Mouse (Mus musculus) mature B cell (primary cell): ENCODE measurements around the gene C87436.
"Not testable (repeated sequence)": the region's sequence is repeated elsewhere in the genome, so short reads cannot be mapped to it uniquely, and the experiment has no call there.

Experiments
- in situ Hi-C: fragments of 300-500 bp; cut with MboI; formaldehyde crosslinking; loops from 2 replicates; pipeline ENCODE4 v1.14.3; 2019

The C87436 gene

DNA sequence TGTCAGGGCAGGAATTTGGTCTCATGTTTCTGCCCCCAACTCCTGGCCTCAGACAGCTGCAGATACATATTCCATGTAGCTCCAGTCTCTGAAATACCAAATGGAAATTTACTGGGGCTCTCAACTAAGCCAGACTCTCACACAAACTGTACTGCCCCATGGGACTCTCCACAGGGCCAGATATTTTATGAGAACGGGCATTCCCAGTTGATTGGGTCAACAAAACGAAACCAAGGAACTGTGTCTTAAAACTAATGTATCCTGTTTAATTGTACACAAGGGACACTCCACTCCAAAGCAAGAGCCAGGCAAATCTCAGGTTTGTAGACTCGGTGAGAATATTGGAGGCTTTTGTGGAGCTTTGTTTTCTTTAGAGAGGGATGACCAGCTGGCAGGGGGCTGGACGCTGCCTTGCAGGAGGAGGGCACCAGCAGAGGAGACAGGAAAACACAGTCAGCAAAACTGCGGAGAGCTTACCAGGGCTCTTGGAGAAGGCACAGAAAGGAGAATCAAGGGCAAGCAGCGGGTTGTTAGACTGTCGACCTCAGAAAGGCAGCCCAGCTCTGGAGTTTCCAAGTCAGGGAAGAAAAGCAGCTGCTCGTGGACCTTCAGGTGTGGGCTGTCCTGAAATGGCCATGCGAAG, 42.1 kb downstream of the C87436 start:
- in situ Hi-C loops = no loop called here

DNA sequence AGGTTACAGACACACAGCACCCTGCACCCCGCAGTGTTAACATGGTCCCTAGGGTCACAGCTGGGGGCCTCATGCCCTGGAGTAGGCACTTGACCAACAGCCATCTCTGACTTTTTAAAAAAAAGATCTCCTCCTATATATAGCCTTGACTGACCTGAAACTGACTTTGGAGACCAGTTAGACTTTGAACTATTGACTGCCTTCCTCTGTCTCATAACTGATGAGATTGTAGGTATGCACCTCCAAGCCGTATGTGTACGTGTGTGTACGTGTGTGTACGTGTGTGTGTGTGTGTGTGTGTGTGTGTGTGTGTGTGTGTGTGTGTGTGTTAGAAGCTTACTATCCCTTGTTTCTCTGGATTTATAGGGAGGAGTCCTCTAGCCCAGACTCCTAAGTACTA, 43.7 kb downstream of the C87436 start:
- in situ Hi-C loops = no loop called here

DNA sequence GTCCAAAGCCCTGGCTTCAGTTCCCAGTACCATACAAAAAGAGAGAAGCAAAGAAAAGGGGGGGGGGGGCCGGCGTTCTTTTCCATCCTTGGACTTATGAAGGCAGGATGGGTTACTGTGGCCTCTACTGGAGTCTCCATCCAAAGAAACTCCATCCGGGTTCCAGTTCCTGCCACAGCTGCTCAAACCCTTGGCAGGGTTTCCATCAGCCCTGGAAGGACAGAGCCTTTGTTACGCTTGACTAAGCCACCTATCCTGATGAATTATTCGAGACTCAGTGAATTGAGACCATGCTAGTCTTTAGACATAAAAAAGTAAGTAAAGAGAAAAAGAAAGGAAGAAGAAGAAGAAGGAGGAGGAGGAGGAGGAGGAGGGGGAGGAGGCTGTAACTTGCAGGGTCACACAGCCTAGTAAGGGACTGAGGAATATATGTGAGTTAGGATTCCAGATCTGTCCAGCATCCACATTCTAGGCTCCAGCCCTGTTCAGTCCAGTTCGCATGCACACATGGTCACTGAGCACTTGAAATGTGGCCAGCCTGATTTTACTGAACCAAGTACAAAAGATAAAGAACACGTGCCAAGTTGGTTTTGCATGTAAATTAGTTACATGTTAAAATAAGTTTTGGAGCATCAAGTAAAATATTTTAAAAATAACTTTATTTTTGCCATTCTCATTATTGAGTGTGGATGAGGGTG, 47.9 kb downstream of the C87436 start:
- in situ Hi-C loops = no loop called here

DNA sequence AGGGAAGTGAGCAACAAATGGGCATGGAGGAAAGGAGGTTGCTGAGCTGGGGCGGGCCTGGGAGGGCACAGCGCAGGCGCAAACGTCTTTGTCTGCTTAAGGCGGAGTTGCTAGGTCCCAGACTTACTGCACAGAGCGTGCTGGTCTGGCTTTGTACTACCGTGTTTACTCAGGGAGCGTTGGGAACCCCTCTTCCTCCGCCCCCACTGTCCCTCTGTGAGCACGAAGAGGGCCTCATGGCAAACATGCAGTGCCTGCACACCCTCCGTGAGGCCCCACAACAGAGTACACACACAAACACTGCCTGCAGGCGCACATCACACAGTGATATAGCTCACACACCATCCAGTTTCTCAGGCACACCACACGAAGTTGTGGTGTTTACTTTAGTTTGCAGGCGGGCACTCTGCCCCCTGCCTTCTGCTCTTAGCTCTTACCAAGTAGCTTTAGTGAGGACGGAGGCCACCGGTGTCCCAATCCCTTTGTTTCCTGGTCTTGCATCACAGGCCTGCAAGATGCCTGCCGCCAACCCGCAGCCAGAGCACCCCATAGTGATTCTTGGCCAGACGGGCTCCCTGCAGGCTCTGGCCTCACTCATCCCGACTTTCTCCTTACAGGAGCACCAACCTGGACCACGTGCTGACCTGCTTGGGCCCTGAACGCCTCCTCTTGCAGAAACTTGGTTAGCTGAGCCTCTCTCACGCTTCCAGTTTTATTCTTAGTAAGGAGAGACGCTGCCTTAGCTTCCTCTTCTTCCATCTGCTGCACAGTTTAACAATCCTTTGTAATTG, 49.4 kb downstream of the C87436 start:
- in situ Hi-C loops = no loop called here

DNA sequence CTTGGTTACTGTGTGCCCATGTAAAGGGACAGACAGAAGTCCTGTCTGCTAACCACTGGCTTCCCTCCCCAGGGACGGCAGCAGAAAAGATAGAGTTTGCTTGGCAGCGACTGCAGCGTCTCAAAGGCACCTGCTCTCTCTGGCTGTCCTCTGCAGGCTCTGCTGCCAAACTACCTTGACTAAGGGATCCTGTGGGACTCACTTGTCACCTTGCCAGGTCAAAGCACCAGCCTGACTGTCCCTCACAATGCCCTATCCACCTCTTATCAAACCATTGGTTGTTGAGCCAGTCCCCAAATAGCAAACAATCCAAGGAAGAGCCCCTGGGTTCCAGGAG, 49.9 kb downstream of the C87436 start:
- in situ Hi-C loops = no loop called here

DNA sequence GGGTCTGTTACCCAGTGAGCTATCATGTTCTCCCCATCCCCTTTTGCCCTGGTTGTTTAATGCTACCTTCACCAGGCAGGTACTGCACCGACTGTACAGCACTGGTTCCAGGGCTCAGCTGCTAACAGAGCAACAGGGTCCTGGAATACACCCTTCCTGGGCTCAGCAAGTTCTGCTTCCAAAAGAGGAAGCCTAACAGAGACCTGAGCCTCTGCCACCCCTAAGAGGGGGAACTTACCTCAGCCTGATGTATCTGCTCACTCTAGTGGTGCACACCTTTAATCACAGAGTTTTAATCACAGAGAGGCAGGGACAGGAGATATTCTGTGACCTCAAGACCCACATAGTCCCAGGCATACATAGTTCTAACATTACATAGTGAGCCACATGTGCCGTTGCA, 51.8 kb downstream of the C87436 start:
- in situ Hi-C loops = no loop called here

DNA sequence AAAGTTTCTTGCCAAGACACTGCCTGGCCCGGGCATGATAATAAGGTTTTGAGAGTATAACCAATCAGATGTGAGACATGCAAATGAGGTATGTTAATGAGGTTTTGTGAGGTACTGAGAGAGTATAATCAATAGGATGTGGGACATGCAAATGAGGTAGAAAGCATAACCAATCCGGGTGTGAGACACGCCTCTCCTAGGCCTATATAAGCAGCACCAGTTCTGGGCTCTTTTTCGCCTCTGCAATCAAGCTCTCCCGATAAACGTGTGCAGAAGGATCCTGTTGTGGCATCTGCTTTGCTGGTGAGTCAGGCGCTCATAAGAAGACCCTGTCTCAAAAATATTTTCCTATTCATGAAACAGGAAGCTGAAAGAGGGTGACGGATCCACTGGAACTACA, 52.2 kb downstream of the C87436 start:
- in situ Hi-C loops = not testable (repeated sequence)

DNA sequence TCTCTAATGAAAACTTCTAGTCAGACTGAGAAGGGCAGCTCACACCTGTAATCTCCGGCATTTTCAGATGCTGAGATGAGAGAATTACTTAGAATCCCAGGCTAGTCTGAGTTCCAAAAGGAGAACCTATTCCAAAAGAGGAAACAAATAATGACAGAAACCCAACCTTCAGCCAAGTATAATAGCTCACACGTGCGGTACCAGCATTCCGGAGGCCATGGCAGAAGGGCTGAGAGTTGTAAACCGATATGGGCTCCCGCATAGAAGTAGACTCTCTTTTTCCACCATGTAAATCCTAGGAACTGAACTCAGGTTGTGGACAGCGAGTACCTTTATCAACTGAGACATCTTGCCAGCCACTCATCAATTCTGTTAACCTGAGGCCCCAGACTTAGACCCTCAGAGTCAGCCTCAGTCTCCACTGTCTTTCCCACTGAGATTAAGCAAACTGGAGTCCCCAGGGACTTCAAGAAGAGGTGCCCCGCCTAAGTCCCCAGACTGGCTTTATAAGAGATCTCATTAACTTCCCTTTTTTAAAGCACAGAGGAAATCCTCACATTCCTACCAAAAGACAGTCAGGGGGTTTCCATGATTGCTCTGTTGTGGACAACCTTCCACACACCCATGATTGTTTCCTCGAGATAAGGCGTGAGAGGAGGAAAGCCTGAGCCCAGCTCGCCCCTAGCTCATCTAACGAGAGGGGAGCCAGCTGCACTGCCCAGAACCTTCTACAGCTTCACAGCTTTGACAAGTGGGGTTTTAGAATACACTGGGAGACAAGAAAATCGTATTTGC, 55.5 kb downstream of the C87436 start:
- in situ Hi-C loops = no loop called here

DNA sequence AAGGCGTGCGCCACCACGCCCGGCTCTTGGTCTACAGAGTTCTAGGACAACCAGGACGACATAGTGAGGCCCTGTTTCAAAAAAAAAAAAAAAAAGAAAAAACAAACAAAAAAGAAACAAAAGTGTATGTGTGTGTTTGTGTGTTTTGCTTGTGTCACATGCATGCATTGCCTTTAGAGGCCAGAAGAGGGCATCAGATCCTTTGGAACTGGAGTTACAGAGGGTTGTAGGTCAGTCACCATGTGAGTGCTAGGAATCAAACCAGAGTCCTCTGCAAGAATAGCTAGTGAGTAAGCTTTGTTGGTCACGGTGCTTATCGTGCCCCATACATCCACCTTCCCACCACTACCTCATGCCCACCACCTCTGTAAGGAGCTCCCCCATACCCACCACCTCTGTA, 56.6 kb downstream of the C87436 start:
- in situ Hi-C loops = no loop called here

DNA sequence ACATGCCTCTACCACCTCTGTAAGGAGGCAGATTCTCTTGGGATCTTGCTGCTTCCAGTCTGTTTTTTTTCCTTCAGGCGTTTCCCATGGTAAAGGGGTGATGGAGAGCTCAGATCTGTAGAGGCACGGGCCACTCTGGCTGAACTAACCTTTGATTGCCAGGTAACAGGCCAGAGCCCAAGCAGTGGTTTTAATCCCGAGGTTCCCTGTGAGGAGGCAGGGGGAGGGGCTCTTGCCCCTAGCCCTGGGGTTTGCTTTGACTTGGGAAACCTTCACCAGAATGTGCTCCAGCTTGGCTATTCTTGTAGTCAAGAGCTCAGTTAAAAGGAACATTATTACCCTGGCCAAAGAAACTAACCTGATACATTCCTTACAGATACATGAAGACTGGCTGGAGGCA, 57.5 kb downstream of the C87436 start:
- in situ Hi-C loops = no loop called here

DNA sequence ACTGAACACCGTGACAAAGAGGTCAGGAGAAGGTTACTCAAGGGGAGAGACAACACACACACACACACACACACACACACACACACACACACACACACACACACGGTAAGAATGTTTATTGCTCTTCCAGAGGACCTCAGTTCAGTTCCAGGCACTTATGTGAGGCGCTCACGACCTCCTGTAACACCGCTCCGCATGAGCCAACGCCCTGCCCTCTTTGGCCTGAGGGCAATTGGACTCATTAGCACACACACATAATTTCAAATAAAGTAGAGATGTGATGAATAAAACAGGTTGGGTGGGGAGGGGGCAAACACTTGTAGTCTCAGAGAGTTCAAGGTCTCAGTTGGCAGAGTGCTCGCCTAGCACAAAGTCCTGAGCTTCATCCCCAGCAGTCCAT, 58.0 kb downstream of the C87436 start:
- in situ Hi-C loops = no loop called here

DNA sequence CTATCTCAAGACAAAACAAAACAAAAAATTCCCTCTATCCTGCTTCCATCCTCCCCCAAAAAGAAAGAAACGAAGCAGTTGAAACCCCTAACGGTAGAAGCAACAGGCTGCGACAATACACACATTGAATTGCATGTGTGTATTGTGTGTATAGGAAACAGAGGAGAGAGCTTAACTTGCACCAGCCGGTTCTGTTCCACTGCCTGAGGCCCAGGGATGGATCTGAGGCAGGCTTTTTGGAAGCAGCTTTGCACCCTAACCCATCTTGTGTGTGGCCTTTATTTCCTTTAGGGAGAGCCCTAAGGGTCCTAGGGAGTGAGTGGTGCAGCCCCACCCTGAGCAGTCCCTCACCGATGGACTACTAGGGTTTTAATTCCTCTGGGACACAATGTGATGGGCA, 58.4 kb downstream of the C87436 start:
- in situ Hi-C loops = no loop called here

DNA sequence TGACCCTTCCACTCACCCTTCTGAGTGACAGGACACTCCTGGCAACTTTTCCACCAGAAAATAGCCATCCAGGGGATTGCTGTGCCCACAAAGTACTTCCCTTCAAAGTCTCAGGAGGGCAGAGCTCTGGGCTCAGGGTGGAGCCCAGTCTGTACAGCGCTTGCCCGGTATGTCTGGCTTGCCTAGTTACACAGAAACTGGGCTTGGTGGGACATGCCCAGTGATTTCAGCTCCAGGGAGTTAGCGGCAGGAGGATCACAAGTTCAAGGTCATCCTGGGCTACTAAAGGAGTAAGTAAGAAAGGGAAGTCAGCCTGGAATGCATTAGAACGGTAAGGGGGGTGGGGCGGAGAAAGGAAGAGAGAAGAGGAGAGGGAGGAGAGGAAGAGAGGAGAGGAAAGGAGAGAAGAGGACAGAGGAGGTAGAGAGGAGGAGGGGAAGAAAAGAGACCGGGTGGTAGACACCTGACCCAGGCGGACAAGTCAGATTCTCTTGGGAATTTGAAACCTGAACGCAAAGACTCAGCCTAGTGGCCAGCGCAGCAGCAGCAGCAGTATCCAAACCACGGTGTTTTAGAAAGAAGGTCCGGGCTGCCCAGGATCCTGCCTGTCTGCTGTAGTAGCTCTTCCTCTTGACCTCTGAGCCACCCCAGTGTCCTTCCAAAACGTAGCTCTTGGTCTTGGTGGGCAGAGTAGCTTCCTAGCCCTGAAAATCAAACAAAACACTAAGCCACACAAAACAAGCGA, 59.1 kb downstream of the C87436 start:
- in situ Hi-C loops = no loop called here

DNA sequence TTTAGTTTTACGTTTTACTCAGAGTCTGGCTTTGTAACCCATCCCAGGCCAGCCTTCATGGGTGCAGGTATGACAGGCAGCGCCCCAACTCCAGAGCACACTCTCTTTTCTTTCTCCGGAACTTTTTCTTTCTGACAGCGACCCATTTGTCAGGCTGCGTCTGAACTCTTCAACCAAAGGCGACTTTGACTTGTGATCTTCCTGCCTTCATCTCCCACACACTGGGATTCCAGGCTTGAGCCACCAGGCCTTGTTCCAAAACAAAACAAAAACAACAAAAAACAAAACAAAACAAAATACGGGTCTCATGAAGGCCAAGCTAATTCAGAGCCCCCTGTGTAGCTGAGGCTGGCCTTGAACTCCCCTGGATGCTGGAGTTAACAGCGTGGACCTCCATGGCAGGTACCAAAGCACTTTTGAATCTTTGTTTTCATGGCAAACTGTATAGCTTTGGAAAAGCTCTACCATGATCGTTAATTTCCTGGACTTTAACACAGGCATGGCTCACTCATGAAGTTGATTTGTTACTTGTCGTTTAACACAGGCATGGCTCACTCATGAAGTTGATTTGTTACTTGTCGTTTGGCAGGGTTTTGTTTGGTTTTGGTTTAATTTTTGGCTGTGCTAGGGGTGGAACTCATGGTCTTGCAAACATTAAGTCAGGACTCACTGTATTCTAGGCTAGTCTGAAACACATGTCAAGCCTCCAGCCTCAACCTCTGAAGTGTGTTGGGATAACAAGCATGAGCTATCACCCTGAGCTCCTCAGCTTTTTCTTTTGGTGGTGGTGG, 60.0 kb downstream of the C87436 start:
- in situ Hi-C loops = no loop called here

DNA sequence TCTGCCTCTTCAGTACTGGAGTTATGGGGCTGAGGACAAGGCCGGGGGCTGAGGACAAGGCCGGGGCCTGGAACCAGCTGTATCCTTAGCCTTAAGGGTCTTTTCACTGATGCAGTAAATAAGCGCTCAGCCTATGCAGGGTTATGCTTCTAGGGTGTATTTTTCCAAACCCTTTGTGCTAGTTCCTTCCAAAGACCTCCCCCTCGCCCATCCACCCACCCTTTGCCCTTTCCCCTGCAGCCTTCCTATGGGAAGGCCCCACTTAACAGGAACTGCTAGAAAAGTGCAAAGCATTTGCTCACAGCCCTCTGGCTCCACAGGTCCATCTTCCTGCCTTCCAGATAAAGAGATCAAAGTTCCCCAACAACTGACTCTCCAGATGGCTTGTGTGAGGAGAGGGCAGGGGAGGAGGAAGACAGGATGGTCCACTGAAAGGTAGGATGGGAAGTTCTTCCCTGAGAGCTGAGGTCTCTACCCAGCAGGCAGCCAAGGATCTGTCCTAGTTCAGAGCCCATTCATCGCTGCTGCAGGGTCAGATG, 61.5 kb downstream of the C87436 start:
- in situ Hi-C loops = no loop called here

DNA sequence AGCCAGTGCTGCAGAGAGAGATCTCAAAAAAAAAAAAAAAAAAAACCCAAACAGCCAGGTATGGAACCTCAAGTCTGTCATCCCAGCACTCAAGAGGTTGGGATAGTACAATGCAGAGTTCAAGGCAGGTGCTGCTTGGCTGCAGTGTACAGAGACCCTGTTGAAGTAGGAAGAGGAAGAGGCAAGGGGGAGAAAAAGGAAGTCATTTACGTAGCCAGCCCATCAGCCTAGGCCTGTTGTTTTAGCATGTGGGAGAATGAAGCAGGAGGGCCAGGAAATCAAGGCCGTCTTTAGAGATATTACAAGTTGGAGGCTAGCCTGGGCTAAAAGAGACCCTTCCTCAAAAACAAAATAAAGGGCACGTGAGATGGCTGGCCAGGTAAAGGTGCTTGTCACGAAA, 65.3 kb downstream of the C87436 start:
- in situ Hi-C loops = no loop called here

DNA sequence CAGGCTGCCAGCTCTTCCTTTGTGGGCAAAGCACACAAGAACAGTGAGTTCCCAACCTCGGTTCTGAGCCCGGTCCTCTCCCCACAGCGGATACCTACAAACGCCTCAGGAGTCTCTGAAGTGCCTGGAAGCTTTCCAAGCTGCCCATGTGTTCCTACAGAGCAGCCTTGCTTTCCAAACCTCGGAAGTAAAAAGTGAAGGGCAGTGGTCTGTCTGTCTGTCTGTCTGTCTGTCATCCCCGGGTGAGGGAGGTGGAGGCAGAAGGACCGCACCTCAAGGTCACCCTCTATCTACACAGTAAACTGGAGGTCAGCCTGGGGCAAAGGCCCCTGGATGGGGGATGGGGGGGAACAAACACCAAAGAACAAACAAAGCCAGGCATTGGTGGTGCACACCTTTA, 67.5 kb downstream of the C87436 start:
- in situ Hi-C loops = no loop called here

DNA sequence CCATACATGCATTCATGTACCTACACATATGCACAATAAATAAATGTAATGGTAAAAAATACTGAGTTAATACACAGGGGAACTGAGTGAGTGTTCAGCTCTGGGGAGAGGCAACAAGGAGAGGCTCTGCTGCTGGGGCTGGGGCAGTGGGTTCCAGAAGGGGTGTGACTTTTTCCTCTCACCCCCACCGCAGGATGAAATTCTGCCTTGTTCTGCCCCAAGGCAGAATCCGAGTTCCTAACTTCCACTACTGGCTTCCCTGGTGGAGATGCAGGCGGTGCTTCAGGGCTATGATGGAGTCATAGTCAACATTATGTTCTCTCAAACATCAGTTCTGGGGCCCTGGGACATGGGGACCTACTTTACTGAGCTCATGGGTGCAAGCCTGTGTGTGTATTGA, 68.1 kb downstream of the C87436 start:
- in situ Hi-C loops = no loop called here

DNA sequence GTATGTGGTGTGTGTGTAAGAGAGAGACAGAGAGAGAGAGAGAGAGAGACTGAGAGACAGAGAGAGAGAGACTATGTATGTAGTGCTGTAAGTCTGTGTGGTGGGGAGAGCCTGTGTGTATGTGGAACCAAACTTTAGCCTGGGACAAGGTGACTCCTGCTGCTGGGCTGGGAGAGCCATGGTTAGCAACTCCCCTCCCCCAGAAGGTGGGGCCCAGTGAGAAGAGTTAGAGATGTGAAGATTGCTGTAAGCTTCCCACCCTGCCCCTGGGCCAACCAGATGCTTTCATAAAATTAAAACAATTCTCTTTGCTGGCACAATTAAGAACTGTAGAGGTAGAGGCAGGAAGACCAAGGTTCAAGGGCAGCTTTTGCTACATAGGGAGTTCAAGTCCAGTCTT, 68.9 kb downstream of the C87436 start:
- in situ Hi-C loops = no loop called here

DNA sequence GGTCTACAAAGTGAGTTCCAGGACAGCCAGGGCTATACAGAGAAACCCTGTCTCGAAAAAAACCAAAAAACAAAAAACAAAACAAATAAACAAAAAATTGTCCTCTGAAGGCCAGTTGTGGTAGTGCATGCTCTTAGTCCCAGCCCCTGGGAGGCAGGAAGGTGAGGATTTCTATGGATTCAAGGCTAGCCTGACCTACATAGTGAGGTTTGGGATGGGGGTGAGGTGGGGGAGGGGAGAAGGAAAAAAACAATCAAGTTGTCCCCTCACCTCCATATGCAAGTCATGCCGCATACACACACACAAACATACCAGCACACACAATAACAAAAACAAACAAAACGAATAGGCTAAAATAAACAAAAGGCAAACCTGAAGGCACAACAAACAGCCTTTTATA, 70.6 kb downstream of the C87436 start:
- in situ Hi-C loops = no loop called here
